Mouse (Mus musculus) NIH3T3 (cell line): Measurements from ENCODE around the gene Gm10142.
"Not testable (repeated sequence)": the region's sequence is repeated elsewhere in the genome, so short reads cannot be mapped to it uniquely, and the experiment has no call there.

Source experiments
- DNase-seq: peaks from one replicate; pipeline ENCODE4 v3.0.0-alpha.2; 2012; ENCODE audit warnings: low read depth

The Gm10142 gene

DNA sequence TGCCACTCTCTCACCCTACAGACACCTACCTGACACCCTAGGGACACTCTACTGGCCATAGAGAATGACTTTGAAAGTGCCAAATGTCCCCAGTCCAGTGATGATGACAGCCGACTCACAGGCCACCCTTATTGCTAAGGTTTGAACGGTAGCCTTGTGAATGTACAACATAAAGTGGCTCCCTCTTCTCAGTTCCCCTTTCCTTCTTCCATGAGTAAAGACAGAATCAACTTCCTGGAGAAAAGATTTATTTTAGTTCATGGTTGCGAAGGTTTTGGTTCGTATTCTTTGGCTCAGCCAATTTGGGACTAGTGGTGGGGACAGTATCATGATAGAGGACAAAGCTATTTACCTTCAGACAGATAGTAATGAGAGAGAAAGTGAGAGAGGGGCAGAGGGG, 23.3 kb downstream of the Gm10142 start:
- no peak for DNase-seq

DNA sequence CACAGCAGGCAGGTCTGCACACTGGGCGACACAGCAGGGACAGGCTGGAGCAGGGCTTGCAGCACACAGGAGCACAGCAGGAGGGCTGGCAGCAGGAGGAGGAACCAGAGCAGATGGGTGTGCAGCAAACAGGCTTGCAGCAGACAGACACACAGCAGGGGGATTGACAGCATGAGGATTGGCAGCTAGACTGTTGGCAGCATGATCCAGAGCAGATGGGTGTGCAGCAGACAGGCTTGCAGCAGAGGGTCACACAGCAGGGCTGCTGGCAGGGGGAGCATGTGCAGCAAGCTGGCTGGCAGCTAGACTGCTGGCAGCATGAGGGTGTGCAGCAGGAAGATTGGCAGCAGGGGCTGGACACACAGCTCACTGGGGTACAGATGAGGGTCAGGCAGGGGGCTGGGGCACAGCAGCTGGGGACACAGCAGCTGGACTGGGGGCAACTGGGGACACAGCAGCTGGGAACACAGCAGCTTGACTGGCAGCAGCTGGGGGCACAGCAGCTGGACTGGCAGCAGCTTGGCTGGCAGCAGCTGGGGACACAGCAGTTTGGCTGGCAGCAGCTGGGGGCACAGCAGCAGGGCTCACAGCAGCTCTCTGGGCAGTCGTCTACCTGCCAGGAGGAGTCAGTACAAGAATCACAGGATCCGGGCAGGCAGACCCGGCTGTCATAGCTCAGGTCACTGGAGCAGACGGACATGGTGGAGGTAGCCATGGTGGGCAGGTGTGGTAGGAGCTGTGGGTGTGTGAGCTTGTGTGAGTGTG, 26.5 kb downstream of the Gm10142 start, which contains the start of gene Gm18596:
Gene Gm18596, minus strand, starts transcription at position 715 of the 765 bp plus-strand sequence.
- not testable (repeated sequence) for DNase-seq

DNA sequence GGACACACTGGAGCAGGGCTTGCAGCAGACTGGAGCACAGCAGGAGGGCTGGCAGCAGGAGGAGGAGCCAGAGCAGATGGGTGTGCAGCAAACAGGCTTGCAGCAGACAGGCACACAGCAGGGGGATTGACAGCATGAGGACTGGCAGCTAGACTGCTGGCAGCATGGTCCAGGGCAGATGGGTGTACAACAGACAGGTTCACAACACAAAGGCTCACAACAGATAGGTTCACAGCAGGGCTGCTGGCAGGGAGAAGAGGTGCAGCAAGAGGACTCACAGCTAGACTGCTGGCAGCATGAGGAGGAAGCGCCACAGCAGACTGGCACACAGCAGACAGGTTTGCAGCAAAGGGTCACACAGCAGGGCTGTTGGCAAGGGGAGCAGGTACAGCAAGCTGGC, 35.1 kb downstream of the Gm10142 start:
- DNase-seq, result not testable (repeated sequence)

DNA sequence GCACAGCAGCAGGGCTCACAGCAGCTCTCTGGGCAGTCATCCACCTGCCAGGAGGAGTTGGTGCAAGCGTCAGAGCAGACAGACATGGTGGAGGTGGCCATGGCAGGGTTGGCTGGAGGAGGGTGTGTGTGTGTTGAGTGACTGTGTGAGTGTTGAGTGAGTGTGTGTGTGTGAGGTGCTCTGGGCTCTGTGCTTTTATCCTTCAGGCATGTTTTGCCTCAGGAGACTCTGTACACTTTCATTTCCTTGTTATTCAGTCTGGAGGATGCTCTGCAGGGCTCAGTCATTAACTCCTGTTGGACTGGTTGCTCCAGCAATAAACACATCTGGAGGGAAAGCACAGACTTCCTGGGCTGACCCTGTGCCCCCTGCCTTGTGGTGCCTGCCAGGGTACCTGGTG, 35.6 kb downstream of the Gm10142 start, which contains the start of gene Gm9736:
Gene Gm9736, minus strand, starts transcription at position 101 of the 400 bp plus-strand sequence.
- DNase-seq, result not testable (repeated sequence)

DNA sequence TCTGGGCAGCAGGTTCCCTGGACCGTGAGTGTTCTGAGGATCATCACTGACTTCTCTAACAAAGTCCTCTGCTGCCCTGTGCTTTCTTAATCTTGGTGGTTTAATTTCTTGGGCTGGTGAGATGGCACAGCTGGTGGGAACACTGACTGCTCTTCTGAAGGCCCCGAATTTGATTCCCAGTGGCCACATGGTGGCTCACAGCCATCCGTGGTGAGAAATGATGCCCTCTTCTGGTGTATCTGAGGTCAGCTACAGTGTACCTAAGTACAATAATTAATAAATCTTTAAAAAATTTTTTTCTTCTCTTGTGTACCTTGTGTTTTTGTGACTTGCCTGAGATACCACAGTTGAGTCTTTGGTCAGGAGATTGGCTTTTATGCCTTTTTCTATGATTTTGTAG, 36.7 kb downstream of the Gm10142 start:
- not testable (repeated sequence) for DNase-seq

DNA sequence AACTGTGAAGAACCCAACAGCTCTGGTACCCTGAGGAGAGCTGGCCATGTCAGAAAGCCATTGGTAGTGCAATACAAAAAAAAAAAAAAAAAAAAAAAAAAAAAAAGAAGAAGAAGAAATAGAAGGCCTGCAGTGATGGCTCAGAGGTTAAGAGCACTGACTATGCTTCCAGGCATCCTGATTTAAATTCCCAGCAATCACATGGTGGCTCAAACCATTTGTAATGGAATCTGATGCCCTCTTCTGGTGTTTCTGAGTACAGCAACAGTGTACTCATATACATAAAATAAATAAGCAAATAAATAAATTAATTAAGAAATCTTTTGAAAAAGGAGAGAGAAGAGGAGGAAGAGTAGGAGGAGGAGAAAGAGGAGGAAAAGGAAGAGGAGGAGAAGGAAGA, 37.8 kb downstream of the Gm10142 start:
- peak; percentile 12 for DNase-seq

DNA sequence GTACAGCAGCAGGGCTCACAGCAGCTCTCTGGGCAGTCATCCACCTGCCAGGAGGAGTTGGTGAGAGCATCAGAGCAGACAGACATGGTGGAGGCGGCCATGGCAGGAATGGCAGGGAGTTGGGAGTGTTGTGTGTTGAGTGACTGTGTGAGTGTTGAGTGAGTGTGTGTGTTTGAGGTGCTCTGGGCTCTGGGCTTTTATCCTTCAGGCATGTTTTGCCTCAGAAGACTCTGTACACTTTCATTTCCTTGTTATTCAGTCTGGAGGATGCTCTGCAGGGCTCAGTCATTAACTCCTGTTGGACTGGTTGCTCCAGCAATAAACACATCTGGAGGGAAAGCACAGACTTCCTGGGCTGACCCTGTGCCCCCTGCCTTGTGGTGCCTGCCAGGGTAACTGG, 44.0 kb downstream of the Gm10142 start, which contains the start of gene Gm3233:
Gene Gm3233, minus strand, starts transcription at position 101 of the 400 bp plus-strand sequence.
- DNase-seq, result not testable (repeated sequence)
